Mouse (Mus musculus): Measurements from ENCODE around the gene Eif4e3. TPM values are rescaled to one million over a fixed set of nuclear protein-coding genes. Genes with fewer than 3 reads are reported as not detected.

Eif4e3 gene
- polyA plus RNA-seq, 1 experiment from 2014 or later: 10.3 TPM

DNA sequence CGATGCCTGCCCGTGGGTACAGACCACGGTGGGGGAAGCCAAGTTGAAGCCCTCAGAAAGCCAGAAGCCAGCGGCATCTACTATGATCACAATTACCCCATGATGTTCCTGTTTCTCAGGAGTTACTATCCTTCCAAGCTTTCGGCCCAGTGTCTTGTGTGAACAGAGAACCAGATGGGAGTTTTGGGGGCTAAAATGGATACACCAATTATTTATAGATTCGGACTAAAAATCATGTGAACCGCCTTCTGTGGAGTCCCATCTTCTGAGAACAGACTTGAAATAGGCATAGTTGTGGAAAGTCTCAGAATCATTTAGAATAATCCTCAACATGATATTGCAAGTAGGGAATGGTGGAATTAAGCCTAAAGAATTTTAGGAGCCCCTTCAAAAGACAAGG lies 64.1 kb downstream of the Eif4e3 start:
- Histone ChIP-seq H3K4me1 (replicated peaks) (peaks cover 12% of the 10 kb centered on the region), H3K4me2 (no peak overlapping the region), H3K9ac (no peak overlapping the region), H3K36me3 (no peaks in the 10 kb centered on the region), H3K27ac (no peak overlapping the region), H3K4me3 (no peak overlapping the region), H3K27me3 (no peaks in the 10 kb centered on the region), H3K9me3 (replicated peaks) (no peaks in the 10 kb centered on the region)
- WGBS: 89% methylated on average over 7 of the region's 7 CpGs
- no peak for ATAC-seq (replicated peaks; ENCODE audit: insufficient number of reproducible peaks, insufficient read depth, low FRiP score, low read depth)

DNA sequence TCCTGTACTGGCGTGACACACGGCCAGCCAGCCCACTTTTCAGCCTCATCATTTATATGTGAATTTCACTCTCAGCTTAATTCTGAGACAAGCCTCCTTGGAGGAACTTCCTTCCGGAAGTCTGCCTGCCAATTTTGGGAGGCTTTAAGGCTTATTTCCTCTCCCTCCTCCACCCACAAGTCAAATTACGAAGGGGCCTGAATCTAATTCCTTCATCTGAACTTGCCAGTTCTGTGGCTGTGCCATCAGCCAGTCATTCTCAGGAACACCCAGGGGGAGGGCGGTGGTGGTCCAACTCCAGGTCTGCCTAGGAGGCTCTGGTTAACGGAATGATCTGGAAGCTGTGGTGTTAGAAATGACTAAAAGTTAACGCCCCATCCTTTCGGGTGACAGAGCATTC lies 65.7 kb downstream of the Eif4e3 start:
- no peak overlapping the region for H3K4me3 ChIP-seq
- ATAC-seq (replicated peaks; ENCODE audit: insufficient number of reproducible peaks, insufficient read depth, low FRiP score, low read depth): no peak
- H3K9ac ChIP-seq: no peak overlapping the region
- peaks cover 12% of the 10 kb centered on the region for H3K4me1 ChIP-seq (replicated peaks)
- H3K27me3 ChIP-seq: no peaks in the 10 kb centered on the region
- H3K9me3 ChIP-seq (replicated peaks): no peaks in the 10 kb centered on the region
- H3K27ac ChIP-seq: no peak overlapping the region
- H3K36me3 ChIP-seq: no peaks in the 10 kb centered on the region
- 62% methylated on average over 8 of the region's 8 CpGs for WGBS
- H3K4me2 ChIP-seq: no peak overlapping the region

DNA sequence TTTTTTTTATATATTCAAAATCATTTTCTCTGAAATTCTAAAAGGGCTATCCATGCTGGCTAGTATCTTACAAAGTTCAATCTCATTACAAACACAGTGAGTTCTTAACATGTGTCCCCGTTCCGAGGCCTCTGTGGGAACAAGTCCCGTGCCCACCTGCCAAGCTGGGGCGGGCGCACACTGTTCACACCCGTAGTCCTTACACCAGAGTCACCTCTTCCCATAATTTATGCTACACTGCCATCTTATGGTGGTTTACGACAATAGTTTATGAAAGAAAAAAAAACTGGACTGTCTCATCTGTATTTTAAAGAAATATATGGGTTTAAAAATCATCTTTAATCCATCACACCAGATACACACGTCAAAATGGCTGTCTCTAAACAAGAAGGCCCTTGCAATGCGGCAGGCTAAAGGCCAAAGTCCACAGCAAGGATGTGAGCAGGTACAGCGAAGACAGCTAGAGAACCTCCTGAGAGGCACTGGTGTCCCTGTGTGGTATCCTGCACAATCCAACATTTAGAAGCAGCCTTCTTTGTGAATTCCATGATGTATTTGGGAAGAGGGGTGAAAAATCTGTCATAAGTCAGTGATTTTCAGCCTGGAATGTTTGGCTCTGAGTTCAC lies 66.3 kb downstream of the Eif4e3 start:
- Histone ChIP-seq H3K27ac (no peak overlapping the region), H3K4me1 (replicated peaks) (peaks cover 12% of the 10 kb centered on the region), H3K4me2 (peak overlapping the region; percentile 39; the same call in 1 of the 2 replicates), H3K4me3 (no peak overlapping the region), H3K9ac (no peak overlapping the region), H3K27me3 (no peaks in the 10 kb centered on the region), H3K36me3 (no peaks in the 10 kb centered on the region), H3K9me3 (replicated peaks) (no peaks in the 10 kb centered on the region)
- 23% methylated on average over 10 of the region's 10 CpGs for WGBS
- ATAC-seq (replicated peaks; ENCODE audit: insufficient number of reproducible peaks, insufficient read depth, low FRiP score, low read depth): no peak

DNA sequence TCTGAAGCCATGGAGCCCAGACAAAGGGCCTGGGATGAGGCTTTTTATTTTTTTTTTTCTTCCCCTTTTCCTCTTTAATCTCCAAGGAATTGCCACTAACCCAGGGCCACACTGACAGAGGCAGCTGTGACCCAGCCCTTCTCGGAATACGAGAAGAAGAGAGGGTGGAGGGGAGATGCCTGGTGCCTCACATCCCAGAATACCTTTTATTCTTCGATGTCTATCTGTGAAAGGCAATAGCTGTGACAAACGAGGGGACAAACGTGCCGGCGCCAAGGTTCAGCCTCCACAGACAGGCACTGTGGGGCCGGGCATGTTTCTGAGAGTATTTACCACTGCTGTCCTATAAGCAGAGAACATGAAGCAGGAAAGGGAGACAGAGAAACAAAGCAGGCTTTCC lies 66.9 kb downstream of the Eif4e3 start:
- Histone ChIP-seq H3K4me2 (peak overlapping the region; percentile 39), H3K9me3 (replicated peaks) (no peaks in the 10 kb centered on the region), H3K36me3 (no peaks in the 10 kb centered on the region), H3K4me1 (replicated peaks) (peaks cover 10% of the 10 kb centered on the region), H3K9ac (peak overlapping the region; percentile 2; the same call in 1 of the 2 replicates), H3K4me3 (no peak overlapping the region), H3K27me3 (no peaks in the 10 kb centered on the region), H3K27ac (no peak overlapping the region)
- no peak for ATAC-seq (replicated peaks; ENCODE audit: insufficient number of reproducible peaks, insufficient read depth, low FRiP score, low read depth)
- WGBS: 44% methylated on average over 8 of the region's 8 CpGs

DNA sequence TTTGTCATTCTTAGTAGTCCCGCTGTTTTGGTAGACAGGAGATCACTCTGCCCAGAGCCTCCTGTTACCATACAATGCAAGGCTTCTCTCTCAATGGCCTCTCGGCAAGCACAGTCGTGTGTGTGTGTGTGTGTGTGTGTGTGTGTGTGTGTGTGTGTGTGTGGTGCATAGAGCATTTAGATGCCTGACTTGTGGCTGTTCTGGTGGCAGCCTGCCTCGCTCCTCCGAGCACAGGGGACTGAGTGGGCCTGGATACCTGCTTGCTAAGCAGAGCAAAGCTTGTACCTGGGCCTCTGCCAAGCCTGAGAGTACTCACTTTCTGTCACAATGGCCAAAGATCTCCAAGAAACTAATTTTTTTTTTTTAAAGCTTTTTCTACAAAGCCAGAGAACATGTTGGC lies 67.3 kb downstream of the Eif4e3 start:
- ATAC-seq (replicated peaks; ENCODE audit: insufficient number of reproducible peaks, insufficient read depth, low FRiP score, low read depth): no peak
- no peaks in the 10 kb centered on the region for H3K36me3 ChIP-seq
- peaks cover 8% of the 10 kb centered on the region for H3K4me1 ChIP-seq (replicated peaks)
- no peaks in the 10 kb centered on the region for H3K9me3 ChIP-seq (replicated peaks)
- no peak overlapping the region for H3K9ac ChIP-seq
- no peak overlapping the region for H3K4me2 ChIP-seq
- H3K27me3 ChIP-seq: no peaks in the 10 kb centered on the region
- no peak overlapping the region for H3K27ac ChIP-seq
- whole genome bisulfite sequencing: 58% methylated on average over 5 of the region's 5 CpGs
- H3K4me3 ChIP-seq: no peak overlapping the region

DNA sequence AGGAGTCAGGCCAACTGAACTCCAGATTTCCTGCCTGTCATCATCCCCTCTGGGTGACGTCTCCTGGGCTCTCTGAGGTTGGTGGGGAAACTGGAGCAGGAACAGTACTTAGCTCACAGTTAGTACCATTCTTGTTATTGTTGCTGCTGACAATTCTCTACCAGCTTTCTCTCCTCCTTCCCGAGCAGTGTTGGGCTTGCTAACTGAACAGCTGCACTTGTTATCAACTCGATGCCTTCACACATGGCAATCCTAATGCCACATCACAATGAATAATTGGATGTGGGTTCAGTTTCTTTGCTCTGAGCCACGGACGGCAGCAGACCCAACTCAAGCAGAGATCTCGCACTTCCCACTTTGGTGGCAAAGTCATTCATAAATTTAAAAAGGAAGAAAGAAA lies 89.5 kb downstream of the Eif4e3 start:
- no peak overlapping the region for H3K4me2 ChIP-seq
- H3K4me1 ChIP-seq (replicated peaks): 0 out of 2 replicates have a peak, but pooled peaks cover 3% of the 10 kb centered on the region
- no peak overlapping the region for H3K9ac ChIP-seq
- no peak overlapping the region for H3K27ac ChIP-seq
- whole genome bisulfite sequencing: 52% methylated on average over 6 of the region's 6 CpGs
- ATAC-seq (replicated peaks; ENCODE audit: insufficient number of reproducible peaks, insufficient read depth, low FRiP score, low read depth): no peak
- no peaks in the 10 kb centered on the region for H3K9me3 ChIP-seq (replicated peaks)
- H3K27me3 ChIP-seq: no peaks in the 10 kb centered on the region
- no peaks in the 10 kb centered on the region for H3K36me3 ChIP-seq
- H3K4me3 ChIP-seq: no peak overlapping the region

DNA sequence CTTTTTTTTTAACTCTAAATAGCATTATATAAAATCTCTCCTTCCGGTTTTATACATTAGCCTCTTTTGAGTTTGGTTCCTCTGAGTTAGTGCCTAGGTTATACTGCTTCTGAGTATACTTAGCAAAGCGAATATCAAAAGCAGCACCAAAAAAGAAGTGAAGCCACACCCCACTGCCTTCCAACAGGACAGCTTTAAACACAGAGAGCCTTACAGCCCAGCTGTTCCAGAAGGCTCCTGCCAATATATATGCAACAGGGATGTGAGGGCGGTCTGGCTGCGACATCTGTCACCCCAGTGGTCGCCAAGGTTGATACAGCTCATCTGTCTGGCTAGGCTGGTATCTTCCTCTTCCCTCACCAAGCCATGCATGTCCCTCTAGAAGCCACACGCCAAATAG lies 90.9 kb downstream of the Eif4e3 start:
- no peak overlapping the region for H3K27ac ChIP-seq
- H3K4me2 ChIP-seq: no peak overlapping the region
- no peak overlapping the region for H3K9ac ChIP-seq
- 0 out of 2 replicates have a peak, but pooled peaks cover 3% of the 10 kb centered on the region for H3K4me1 ChIP-seq (replicated peaks)
- no peaks in the 10 kb centered on the region for H3K36me3 ChIP-seq
- no peaks in the 10 kb centered on the region for H3K9me3 ChIP-seq (replicated peaks)
- H3K4me3 ChIP-seq: no peak overlapping the region
- ATAC-seq (replicated peaks; ENCODE audit: insufficient number of reproducible peaks, insufficient read depth, low FRiP score, low read depth): no peak
- no peaks in the 10 kb centered on the region for H3K27me3 ChIP-seq
- WGBS: 82% methylated on average over 6 of the region's 6 CpGs

Other genes starting within 250 kb of the Eif4e3 start
- 66.8 and 77.5 TPM in 2 replicates for gene Foxp1, start 144.1 kb downstream of the Eif4e3 start, polyA plus RNA-seq (2015; fragmentation: Nextera tagmentation; extraction: Ambion mirVana)
- 2.5 and 2.9 TPM in 2 replicates for gene Gm20696, start within 50 bp of the Eif4e3 start, polyA plus RNA-seq (2015; fragmentation: Nextera tagmentation; extraction: Ambion mirVana)
- 1.0 and 1.4 TPM in 2 replicates for gene Gpr27, start 25.9 kb upstream of the Eif4e3 start, polyA plus RNA-seq (2015; fragmentation: Nextera tagmentation; extraction: Ambion mirVana)
- 0.09 TPM in 2 replicates for gene Prok2, start 59.6 kb upstream of the Eif4e3 start, polyA plus RNA-seq (2015; fragmentation: Nextera tagmentation; extraction: Ambion mirVana)